Mouse (Mus musculus): ENCODE data around the gene Grip1. TPM values are rescaled to one million over a fixed set of nuclear protein-coding genes. Genes with fewer than 3 reads are reported as not detected.
A peak's percentile ranks its signal among the peaks of the same experiment; 100 is the strongest.

The Grip1 gene
- polyA plus RNA-seq, 1 experiment from 2014 or later, result 19.8 TPM

GRCm38 (mm10) chr10:120012331-120012730, 558.7 kb downstream of the Grip1 start:
- no peak for ATAC-seq (ENCODE audit: low read depth)

GRCm38 (mm10) chr10:120015117-120015516, 561.5 kb downstream of the Grip1 start:
- Histone ChIP-seq H3K4me1 (replicated peaks) (no peaks in the 10 kb centered on the region), H3K9ac (no peak overlapping the region), H3K9me3 (no peaks in the 10 kb centered on the region), H3K4me2 (no peak overlapping the region), H3K27ac (replicated peaks) (no peak overlapping the region), H3K4me3 (no peak overlapping the region), H3K27me3 (no peaks in the 10 kb centered on the region), H3K36me3 (peaks cover 14% of the 10 kb centered on the region)
- 89% methylated on average over 3 of the region's 3 CpGs for WGBS
- no peak for ATAC-seq (ENCODE audit: low read depth)

More at GRCm38 (mm10) chr10:120012331-120012730, 558.7 kb downstream of the Grip1 start:
- Histone ChIP-seq H3K36me3 (peaks cover 23% of the 10 kb centered on the region), H3K27ac (replicated peaks) (no peak overlapping the region), H3K4me1 (replicated peaks) (no peaks in the 10 kb centered on the region), H3K9ac (no peak overlapping the region), H3K9me3 (no peaks in the 10 kb centered on the region), H3K27me3 (no peaks in the 10 kb centered on the region), H3K4me2 (no peak overlapping the region), H3K4me3 (no peak overlapping the region)
- 95% methylated on average over 13 of the region's 13 CpGs for WGBS

GRCm38 (mm10) chr10:120026437-120026836, 572.8 kb downstream of the Grip1 start:
- H3K4me3 ChIP-seq, result no peak overlapping the region
- peaks cover 17% of the 10 kb centered on the region for H3K36me3 ChIP-seq
- H3K9me3 ChIP-seq, result no peaks in the 10 kb centered on the region
- no peak overlapping the region for H3K4me2 ChIP-seq
- H3K9ac ChIP-seq, result no peak overlapping the region
- no peaks in the 10 kb centered on the region; the same call in 1 of the 2 replicates for H3K4me1 ChIP-seq (replicated peaks)
- H3K27me3 ChIP-seq, result no peaks in the 10 kb centered on the region
- peak; percentile 69 for ATAC-seq (ENCODE audit: low read depth)
- WGBS, result 53% methylated on average over 10 of the region's 10 CpGs
- no peak overlapping the region for H3K27ac ChIP-seq (replicated peaks)

DNA sequence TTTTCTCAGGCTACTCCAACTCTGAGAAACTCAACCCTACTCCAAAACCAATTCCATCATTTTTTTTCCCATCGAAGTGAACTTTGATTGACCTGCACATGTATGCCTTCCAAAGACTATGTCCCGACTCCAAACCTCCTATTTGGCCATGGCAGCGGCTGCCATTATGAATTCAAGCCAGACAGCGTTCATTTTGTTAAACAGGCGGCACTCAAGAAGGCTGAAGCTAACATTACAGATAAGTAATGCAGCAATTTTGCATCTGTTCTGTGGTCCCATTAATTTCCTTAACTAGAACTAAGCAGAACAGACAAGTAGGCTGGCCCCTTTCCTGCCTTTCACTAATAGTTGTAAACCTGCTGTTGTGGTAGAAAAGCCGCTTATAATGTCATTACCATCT, 577.3 kb downstream of the Grip1 start:
- peaks cover 5% of the 10 kb centered on the region; the same call in 1 of the 2 replicates for H3K36me3 ChIP-seq
- H3K9ac ChIP-seq, result no peak overlapping the region
- ATAC-seq (ENCODE audit: low read depth), result no peak
- H3K9me3 ChIP-seq, result no peaks in the 10 kb centered on the region
- WGBS, result 86% methylated on average over 6 of the region's 6 CpGs
- no peak overlapping the region for H3K4me3 ChIP-seq
- H3K27ac ChIP-seq (replicated peaks), result no peak overlapping the region
- H3K4me1 ChIP-seq (replicated peaks), result peaks cover 22% of the 10 kb centered on the region
- H3K4me2 ChIP-seq, result no peak overlapping the region
- H3K27me3 ChIP-seq, result no peaks in the 10 kb centered on the region

- ATAC-seq (ENCODE audit: low read depth), result no peak
- Histone ChIP-seq H3K4me1 (replicated peaks) (peaks cover 25% of the 10 kb centered on the region), H3K9me3 (no peaks in the 10 kb centered on the region), H3K36me3 (peaks cover 5% of the 10 kb centered on the region; the same call in 1 of the 2 replicates), H3K4me3 (no peak overlapping the region), H3K27ac (replicated peaks) (no peak overlapping the region), H3K4me2 (no peak overlapping the region), H3K27me3 (no peaks in the 10 kb centered on the region), H3K9ac (no peak overlapping the region)
- WGBS, result 83% methylated on average over 8 of the region's 8 CpGs
Observed at GRCm38 (mm10) chr10:120031316-120031715, 577.7 kb downstream of the Grip1 start.

- no peak overlapping the region for H3K4me2 ChIP-seq
- no peaks in the 10 kb centered on the region for H3K27me3 ChIP-seq
- no peaks in the 10 kb centered on the region for H3K9me3 ChIP-seq
- 75% methylated on average over 9 of the region's 9 CpGs for WGBS
- H3K4me1 ChIP-seq (replicated peaks), result peaks cover 25% of the 10 kb centered on the region
- no peak overlapping the region for H3K4me3 ChIP-seq
- no peak overlapping the region for H3K9ac ChIP-seq
- H3K36me3 ChIP-seq, result peaks cover 13% of the 10 kb centered on the region
- H3K27ac ChIP-seq (replicated peaks), result no peak overlapping the region
- ATAC-seq (ENCODE audit: low read depth), result no peak
Observed at GRCm38 (mm10) chr10:120033866-120034265, 580.2 kb downstream of the Grip1 start.

DNA sequence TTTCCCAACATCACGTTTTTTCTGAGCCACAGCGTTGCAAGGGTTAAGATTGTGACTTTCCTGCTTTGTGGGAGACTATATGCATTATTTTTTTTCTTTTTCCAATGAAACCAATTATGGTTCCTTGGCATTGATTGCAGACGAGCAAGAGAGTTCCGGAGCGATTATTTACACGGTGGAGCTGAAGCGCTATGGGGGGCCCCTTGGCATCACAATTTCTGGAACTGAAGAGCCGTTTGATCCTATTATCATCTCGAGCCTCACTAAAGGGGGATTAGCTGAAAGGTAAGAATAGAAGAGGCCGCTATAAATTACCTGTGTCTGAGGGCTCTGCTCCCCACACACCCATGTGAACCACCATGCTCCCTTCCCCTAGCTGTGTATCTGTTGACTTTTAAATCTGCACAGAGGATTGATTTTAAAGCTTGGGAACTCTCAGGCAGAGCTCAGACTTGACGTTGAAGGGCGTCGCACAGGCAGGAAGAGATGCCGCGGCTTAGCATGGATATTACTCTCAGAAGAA, 581.6 kb downstream of the Grip1 start:
- no peak overlapping the region; the same call in 1 of the 2 replicates for H3K4me3 ChIP-seq
- peaks cover 21% of the 10 kb centered on the region for H3K36me3 ChIP-seq
- no peaks in the 10 kb centered on the region for H3K27me3 ChIP-seq
- peak overlapping the region; percentile 27; the same call in 1 of the 2 replicates for H3K4me2 ChIP-seq
- no peak overlapping the region for H3K27ac ChIP-seq (replicated peaks)
- H3K4me1 ChIP-seq (replicated peaks), result peaks cover 25% of the 10 kb centered on the region
- no peak overlapping the region; the same call in 1 of the 2 replicates for H3K9ac ChIP-seq
- no peak for ATAC-seq (ENCODE audit: low read depth)
- H3K9me3 ChIP-seq, result no peaks in the 10 kb centered on the region
- WGBS, result 45% methylated on average over 15 of the region's 15 CpGs

- ATAC-seq (ENCODE audit: low read depth), result no peak; the same call in 1 of the 2 replicates
- 38% methylated on average over 6 of the region's 6 CpGs for WGBS
Observed at GRCm38 (mm10) chr10:120035824-120036223, 582.2 kb downstream of the Grip1 start.

DNA sequence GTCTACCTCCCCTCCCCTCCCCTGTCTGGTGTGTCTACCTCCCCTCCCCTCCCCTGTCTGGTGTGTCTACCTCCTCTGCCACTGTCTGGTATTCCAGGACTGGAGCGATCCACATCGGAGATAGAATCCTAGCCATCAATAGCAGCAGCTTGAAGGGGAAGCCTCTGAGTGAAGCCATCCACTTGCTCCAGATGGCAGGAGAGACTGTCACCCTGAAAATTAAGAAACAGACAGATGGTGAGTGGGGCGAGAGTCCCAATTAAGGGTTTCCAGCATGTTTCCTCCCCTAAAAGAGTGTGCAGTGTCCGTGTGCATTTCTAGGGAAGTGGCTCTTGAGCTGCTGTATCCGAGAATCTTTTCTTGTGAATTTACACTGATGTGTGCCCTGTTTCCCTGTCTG, 584.6 kb downstream of the Grip1 start:
- peaks cover 25% of the 10 kb centered on the region for H3K4me1 ChIP-seq (replicated peaks)
- H3K27me3 ChIP-seq, result no peaks in the 10 kb centered on the region
- 87% methylated on average over 5 of the region's 5 CpGs for WGBS
- no peak for ATAC-seq (ENCODE audit: low read depth)
- no peak overlapping the region for H3K4me2 ChIP-seq
- H3K9me3 ChIP-seq, result no peaks in the 10 kb centered on the region
- no peak overlapping the region for H3K4me3 ChIP-seq
- peaks cover 17% of the 10 kb centered on the region for H3K36me3 ChIP-seq
- H3K27ac ChIP-seq (replicated peaks), result no peak overlapping the region
- H3K9ac ChIP-seq, result no peak overlapping the region

More at GRCm38 (mm10) chr10:120035824-120036223, 582.2 kb downstream of the Grip1 start:
- H3K27ac ChIP-seq (replicated peaks), result no peak overlapping the region
- H3K9me3 ChIP-seq, result no peaks in the 10 kb centered on the region
- H3K36me3 ChIP-seq, result peaks cover 21% of the 10 kb centered on the region
- no peak overlapping the region; the same call in 1 of the 2 replicates for H3K9ac ChIP-seq
- H3K4me3 ChIP-seq, result no peak overlapping the region; the same call in 1 of the 2 replicates
- H3K4me2 ChIP-seq, result peak overlapping the region; percentile 27; the same call in 1 of the 2 replicates
- H3K27me3 ChIP-seq, result no peaks in the 10 kb centered on the region
- H3K4me1 ChIP-seq (replicated peaks), result peaks cover 25% of the 10 kb centered on the region

DNA sequence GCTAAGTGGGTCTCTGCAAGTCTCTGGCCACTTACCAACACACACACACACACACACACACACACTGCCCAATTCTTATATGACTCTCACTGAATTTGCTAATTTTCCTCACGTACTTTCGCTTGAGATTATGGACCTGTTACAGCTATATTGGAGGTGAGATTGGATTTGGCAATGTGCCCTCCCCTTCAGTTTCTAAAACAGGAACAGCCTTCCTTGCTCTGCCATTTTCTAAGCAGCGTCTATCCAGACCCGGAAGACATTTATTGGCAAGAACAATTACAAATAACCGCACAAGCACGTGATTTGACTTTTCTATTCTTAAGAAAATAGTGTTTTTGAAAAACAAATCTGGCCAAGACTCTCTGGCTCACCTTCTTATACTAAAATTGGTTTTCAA, 590.6 kb downstream of the Grip1 start:
- Histone ChIP-seq H3K4me3 (no peak overlapping the region), H3K9me3 (no peaks in the 10 kb centered on the region), H3K27ac (replicated peaks) (no peak overlapping the region), H3K27me3 (no peaks in the 10 kb centered on the region), H3K36me3 (peaks cover 9% of the 10 kb centered on the region), H3K4me1 (replicated peaks) (no peaks in the 10 kb centered on the region), H3K4me2 (no peak overlapping the region), H3K9ac (no peak overlapping the region)
- 65% methylated on average over 6 of the region's 6 CpGs for WGBS
- ATAC-seq (ENCODE audit: low read depth), result no peak

DNA sequence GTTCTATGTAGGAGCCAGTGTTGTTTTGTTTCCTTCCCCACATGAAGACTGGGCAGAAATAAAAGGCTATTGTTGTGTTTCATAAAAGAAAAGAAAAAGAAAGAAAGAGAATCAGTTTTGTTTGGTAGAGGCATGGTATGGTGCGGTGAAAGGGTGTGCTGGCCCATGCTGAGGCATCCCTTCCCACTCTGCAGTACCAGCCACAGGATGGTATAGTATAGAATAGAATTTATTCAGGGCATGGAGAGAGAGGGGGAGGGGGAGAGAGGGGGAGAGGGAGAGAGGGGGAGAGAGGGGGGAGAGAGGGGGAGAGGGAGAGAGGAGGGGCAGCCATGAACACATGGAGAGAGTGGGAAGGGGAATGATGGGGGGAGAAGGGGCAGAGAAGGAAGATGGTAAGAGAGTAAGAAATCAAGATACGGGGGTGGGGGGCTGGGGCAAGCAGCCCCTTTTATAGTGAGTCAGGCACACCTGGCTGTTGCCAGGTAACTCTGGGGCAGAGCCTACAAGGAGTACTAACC, 591.1 kb downstream of the Grip1 start:
- Histone ChIP-seq H3K4me2 (no peak overlapping the region), H3K9ac (no peak overlapping the region), H3K27me3 (no peaks in the 10 kb centered on the region), H3K27ac (replicated peaks) (no peak overlapping the region), H3K4me3 (no peak overlapping the region), H3K9me3 (no peaks in the 10 kb centered on the region), H3K36me3 (peaks cover 10% of the 10 kb centered on the region), H3K4me1 (replicated peaks) (no peaks in the 10 kb centered on the region)
- 0 out of 2 replicates have a peak, but pooled peaks have one; percentile 47 for ATAC-seq (ENCODE audit: low read depth)
- 42% methylated on average over 2 of the region's 2 CpGs for WGBS

- Histone ChIP-seq H3K36me3 (peaks cover 29% of the 10 kb centered on the region), H3K27me3 (no peaks in the 10 kb centered on the region), H3K4me2 (no peak overlapping the region), H3K27ac (replicated peaks) (no peak overlapping the region), H3K4me3 (no peak overlapping the region), H3K9ac (no peak overlapping the region), H3K9me3 (no peaks in the 10 kb centered on the region), H3K4me1 (replicated peaks) (no peaks in the 10 kb centered on the region)
- ATAC-seq (ENCODE audit: low read depth), result no peak
- WGBS, result 89% methylated on average over 10 of the region's 10 CpGs
Observed at GRCm38 (mm10) chr10:120060579-120061237, 607.1 kb downstream of the Grip1 start.
